Mouse (Mus musculus): Measurements from ENCODE around the gene Pex16.

Pex16 gene

DNA sequence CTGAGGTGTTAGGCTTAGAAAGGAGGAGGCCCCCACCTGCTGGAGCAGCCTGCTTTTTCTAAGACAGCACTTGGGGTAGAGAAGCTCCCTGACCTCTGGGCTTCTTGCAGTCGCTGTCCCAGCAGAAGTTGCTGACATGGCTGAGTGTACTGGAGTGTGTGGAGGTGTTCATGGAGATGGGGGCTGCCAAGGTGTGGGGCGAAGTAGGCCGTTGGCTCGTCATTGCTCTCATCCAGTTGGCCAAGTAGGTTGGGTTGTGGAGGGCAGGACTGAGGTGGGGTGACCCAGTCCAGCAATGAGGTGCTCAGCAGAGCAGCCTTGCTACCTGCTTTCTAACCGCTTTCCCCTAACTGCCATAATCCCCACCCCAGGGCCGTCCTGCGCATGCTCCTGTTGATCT, 2.8 kb downstream of the Pex16 start:
- no peak for TF ChIP-seq GATA4 (IDR thresholded peaks at IDR 0.05; ENCODE audit: insufficient replicate concordance, low read length)

DNA sequence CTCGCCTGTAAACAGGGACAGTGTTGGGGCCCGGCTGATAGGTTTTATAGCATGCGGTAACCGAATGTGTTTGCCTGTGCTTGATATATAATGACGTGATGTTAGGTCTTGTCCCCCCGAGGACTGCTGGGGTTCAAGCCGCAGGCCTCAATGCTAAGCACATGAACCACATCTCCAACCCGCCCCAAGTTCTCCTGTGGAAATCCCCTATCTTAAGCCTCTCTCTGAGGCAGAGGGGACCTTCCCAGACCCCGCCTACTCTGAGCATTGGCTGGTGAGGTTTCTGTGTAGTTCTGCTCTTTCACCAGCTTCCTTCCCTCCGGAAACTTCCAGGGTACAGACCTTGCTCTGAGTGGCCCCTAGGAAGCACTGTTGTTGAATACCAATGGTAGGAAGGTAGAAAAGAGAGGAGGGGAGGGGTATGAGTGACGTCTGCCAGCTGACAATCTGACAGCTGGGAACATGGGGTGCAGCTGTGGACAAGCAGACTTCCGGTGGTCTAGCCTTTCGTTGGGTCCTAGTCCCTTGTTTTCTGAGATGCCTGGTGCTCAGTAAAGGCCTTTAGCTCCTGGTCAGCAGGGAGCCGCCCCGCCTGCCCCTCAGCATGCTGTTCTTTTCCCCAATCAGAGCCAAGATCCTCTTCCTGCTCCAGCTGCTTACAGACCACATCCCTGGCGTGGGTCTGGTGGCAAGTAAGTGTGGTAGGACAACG, 5.5 kb downstream of the Pex16 start:
- no peak for TF ChIP-seq GATA4 (IDR thresholded peaks at IDR 0.05; ENCODE audit: insufficient replicate concordance, low read length)

DNA sequence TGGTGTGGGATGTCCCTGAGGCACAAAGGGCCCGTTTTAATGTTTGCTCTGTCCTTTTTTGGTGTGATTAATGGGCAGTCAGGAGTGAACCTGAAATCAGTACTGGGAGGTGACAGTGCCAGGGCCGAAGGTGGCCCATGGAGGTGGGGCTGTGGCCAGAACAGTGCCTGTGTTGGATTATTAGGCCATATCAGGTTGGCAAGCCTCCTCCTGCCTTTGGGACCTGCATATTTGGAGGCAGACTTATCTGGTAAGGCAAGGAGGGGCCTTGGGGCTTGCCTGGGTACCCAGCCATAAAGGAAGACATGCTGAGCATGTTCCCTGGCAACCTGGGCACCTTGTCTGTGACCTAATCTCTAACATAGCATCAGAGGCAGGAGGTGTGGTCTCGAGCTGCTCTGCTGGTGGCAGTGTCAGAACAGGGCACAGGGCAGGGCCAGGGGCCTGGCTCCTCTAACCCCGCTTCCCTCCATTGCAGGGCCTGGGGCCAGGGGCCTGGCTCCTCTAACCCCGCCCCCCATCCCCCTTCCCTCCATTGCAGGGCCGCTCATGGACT, 6.1 kb downstream of the Pex16 start:
- TF ChIP-seq GATA4 (IDR thresholded peaks at IDR 0.05; ENCODE audit: insufficient replicate concordance, low read length): no peak

DNA sequence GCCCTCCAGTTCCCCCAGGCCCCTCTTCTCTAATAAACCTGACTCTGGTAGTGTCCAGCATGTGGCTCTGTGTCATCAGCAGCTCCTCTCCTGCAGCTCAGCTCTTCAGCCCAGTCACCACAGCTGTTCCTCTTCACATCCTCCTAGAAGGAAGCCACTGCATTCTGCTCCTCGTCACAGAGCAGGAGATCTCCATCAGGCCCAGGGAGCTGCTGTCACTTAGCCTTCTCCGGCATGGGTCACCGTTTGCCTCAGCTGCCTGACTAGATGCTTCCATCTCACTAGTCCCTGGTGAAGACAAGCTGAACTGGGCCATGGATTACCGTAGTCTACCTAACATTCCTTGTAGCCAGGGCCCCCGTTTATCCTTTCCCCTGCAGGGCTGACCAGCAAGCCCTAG, 6.7 kb downstream of the Pex16 start:
- TF ChIP-seq GATA4 (IDR thresholded peaks at IDR 0.05; ENCODE audit: insufficient replicate concordance, low read length): no peak

DNA sequence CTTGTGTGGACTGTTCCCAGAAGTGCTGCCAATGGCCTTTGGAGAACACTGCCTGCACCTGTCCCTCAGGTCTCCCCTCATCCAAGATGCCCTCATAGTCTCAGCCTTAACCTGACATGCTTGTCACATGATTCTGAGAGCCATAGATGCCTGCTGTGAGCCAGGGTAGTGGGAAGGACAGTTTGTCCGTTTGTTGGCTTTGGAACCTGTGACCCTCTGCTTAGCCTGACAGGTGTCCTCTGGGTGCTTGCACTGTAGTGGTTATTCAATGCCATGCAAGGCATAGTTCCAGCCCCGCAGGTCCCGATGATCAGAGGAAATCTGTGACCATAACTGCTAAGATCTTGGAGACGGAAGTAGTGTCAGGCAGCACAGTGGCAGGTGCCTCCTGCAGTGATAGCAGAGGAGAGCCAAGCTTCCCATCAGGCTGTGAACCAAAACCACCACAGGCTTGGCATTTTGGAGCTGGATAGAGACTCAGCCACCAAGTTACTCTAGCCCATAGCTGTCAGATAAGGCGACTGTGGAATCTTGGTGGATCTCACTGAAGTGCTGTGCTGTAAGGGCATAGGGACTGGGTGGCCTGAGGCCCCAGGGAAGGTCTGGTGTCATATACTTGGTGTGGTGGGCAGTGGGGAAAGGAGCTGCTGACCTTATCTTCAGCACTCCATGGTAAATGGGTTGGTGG, 7.6 kb downstream of the Pex16 start, which contains the start of gene 1700029I15Rik:
TSS of gene 1700029I15Rik (plus strand) at position 638 of the 688 bp plus-strand sequence.
- TF ChIP-seq GATA4 (IDR thresholded peaks at IDR 0.05; ENCODE audit: insufficient replicate concordance, low read length): no peak

DNA sequence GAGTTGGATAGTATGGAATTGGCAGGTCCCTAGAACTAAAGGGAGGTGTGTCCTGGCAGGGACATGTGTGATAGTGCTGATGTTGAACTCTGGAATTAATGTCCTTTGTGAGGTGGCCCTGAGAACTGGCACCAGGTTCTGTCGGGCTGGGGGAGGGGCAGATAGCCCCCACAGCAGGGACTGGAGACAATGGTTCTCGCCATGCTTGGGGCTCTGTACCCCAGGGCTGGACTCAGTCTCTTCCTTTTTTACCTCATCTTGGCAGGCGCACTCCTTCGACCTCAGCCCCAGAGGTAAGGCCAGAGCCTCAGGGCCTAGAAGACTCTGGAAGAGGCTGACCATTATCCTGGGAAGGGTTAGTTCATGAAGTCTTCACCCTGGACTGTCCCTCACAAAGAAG, 8.3 kb downstream of the Pex16 start:
- no peak for TF ChIP-seq GATA4 (IDR thresholded peaks at IDR 0.05; ENCODE audit: insufficient replicate concordance, low read length)

DNA sequence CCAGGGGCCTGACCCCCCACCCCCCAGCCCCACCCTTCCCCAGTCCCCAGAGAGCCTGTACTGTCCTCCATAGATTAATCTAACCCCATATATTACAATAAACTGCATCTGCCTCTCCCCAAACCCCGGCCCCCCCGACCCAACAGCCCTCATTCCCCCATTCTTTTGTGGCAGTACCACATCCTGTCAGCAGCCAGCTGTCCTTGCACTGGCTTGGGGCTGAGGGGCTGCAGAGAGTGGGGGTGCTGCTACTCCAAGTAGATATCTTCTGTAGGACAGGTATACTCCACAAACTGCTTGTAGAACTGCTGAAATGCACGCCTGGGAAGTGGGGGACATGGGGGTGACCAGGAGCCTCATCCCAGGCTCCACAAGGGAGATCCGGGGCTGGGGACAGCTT, 9.6 kb downstream of the Pex16 start:
- TF ChIP-seq GATA4 (IDR thresholded peaks at IDR 0.05; ENCODE audit: insufficient replicate concordance, low read length): no peak

DNA sequence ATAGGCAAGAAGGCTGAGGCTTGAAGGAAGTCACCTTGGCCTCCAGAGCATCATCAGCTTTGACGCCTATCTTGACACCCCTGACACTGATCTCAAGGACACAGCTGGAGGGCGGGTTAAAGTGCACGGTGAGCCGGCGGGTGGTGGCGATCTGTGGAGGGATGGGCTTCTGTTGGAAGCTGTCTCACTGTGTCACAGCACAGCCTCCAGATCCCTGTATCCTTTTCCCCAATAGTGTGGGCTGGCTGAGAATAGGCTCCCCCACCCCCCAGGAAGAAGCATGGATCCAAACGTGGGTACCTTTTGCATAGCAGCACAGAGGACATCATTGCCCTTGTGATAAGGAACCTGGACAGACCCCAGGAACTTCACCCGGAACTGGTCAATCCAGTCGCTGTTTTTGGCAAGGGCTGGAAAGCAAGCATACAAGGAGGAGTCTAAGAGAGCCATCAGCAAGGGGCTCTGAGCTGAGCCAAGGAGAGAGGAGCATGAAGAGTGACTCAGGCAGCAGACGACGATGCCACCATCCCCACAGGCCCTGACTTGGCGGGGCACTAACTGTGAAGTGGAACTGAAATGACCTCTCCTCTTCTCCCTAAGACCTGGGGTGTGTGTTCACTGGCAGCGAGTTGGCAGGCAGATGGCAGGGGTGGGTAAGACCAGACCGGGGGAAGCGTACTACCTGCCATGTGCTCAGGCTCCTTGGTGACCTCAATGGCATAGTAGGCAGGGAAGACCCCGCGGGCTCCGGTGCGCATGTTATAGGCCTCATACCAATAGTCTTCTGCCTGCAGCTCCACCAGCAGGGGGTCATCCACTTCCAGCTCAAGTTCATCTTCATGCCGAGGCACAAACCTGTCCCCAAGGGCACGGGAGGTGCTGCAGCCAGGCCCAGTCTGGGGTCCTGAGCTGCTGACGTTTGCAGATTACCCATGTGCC, 10.9 kb downstream of the Pex16 start:
- no peak for TF ChIP-seq GATA4 (IDR thresholded peaks at IDR 0.05; ENCODE audit: insufficient replicate concordance, low read length)

DNA sequence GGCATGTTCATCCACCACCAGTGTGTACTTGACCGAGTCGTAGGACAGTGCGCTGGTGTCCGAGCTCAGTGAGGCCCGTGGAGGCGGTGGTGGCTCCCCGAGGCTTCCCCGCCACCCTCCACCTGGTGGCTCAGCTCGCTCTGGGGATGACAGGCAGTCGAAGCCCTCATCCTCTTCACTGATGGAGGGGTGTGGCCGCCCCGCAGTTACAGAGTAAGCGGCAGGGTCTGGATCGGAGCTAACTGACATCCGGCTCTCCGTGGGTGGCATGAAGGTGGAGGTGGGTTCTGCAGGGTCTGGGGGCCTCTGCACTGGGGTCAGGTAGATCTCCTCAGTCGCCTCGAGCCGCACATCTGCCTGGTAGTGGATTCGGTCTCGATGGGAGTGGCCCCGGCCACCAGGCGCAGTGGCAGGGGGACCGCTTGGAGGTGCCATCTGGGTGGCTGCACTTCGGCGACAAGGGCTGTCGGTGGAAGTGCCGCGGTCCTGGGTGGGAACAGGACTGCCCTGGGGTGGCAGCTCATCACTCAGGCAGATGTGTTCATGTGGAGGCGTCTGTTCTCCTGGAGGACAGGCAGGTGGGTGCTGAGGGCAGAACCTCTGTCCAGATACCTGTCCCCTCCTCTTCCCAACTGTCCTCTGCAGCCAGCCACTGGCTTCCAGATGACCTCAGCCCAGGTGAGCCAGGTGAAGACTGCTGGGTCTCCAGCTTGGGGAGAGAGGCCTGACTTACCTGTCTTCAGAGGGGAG, 12.5 kb downstream of the Pex16 start:
- TF ChIP-seq GATA4 (IDR thresholded peaks at IDR 0.05; ENCODE audit: insufficient replicate concordance, low read length): no peak

DNA sequence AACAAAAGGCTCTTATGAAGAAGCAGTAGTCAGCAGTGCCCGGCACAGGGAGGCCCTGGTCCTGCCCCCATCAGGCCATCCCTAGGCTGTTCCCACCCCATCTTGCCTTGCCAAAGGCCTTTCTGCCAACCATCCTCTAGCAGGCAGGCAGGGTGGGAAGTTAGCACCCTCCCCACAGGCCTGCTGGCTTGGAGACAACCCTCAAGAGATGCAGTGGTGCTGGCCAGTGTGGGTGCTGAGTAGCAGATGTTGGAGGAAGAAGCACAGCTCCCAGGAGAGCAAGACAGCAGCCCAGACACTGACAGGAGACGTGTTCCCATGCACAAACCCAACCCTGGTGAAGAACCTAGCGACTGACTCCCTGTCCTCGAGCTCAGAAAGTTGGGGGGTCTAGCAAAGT, 13.2 kb downstream of the Pex16 start:
- TF ChIP-seq GATA4 (IDR thresholded peaks at IDR 0.05; ENCODE audit: insufficient replicate concordance, low read length): no peak

DNA sequence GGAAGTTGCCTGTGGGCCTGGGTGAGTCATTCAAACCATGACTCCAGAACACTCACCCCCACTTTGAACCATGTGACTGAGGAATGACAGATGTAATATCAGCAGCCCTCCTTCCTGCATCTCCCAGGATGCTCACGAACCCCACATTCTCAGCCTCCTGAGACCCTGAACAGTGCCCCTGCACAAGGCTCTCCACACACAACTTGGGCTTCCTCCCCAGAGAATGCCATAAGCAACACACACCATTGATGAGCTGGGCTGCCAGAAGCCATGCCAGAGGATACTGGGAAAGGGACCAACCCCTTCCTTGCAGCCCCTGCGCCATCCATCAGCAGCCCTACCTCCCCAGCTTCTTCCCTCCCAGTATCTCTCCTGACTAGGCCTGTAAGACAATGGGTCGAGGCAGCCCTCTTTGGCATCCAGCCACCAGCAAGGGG, 13.6 kb downstream of the Pex16 start:
- no peak for TF ChIP-seq GATA4 (IDR thresholded peaks at IDR 0.05; ENCODE audit: insufficient replicate concordance, low read length)

DNA sequence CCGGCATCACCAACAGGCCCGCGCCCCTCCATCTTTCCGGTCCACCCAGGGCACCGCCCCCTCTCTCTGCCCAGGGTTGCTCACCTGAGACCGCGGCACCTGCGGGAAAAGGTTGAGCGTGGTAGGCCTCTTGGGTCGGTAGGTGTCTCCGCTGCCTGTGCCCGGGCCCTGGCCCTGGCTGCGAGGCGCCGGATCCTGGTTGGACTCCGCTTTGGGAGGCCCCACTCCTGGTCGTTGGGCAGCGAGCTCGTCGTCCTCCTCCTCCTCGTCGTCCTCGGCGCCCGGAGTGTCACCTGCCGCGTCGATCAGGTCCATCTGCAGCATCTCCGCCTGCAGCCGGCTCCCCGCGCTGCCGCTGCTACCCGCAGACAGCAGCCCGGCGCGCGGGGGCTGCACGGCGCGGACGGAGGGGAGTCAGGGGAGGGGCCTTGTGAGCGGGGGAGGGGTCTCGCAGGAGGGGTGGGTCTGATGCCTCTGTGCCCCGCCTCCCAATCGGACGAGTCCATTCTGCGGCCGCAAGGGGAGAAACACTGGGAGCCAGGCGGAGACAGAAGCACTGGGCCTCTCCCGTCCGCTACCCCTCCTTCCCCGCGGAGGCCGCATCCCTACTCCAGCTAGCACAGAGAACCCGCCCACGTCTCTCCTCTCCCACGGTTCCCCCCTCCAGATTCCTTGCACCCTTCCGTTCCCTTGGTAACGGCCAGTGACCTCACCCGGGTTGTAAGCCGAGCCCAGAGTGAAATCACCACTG, 14.6 kb downstream of the Pex16 start:
- no peak for TF ChIP-seq GATA4 (IDR thresholded peaks at IDR 0.05; ENCODE audit: insufficient replicate concordance, low read length)

DNA sequence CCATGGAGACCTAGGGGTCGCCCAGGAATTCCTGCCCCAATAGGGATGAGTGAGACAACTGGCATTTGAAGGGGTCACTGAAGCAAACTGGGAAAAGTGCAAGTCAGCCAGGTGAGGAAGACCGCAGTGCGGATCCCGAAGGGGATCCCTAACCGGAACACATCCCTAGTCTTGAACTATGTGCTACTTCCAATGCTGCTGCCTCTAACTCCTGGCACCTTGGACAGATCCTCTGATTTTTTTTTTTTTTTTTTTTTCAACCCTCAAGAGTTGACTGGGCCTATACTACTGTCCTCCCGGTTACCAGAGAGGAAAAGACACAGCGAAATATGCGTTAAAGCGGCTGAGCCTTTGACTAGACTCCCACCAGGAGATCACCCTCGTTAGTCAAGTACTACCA, 15.2 kb downstream of the Pex16 start:
- no peak for TF ChIP-seq GATA4 (IDR thresholded peaks at IDR 0.05; ENCODE audit: insufficient replicate concordance, low read length)
